Mouse (Mus musculus) thymus, adult 2 months (tissue): Measurements from ENCODE around the gene Nhlh1.

ENCODE experiments used
- CTCF ChIP-seq: fragments of 200-500 bp; IDR thresholded peaks from 2 replicates; pipeline ENCODE4 v1.5.1; 2012; ENCODE audit warnings: mild to moderate bottlenecking, control low read depth, low read length, moderate library complexity, borderline replicate concordance; ENCODE audit not compliant: control insufficient read depth, poor library complexity, insufficient read depth; ENCODE audit errors: extremely low read depth
- POLR2A ChIP-seq: fragments of 200-500 bp; IDR thresholded peaks from 2 replicates; pipeline ENCODE4 v1.6.1; 2012; ENCODE audit warnings: mild to moderate bottlenecking, low read length, control low read depth, moderate library complexity; ENCODE audit not compliant: control insufficient read depth, poor library complexity, insufficient read depth; ENCODE audit errors: extremely low read depth

DNA sequence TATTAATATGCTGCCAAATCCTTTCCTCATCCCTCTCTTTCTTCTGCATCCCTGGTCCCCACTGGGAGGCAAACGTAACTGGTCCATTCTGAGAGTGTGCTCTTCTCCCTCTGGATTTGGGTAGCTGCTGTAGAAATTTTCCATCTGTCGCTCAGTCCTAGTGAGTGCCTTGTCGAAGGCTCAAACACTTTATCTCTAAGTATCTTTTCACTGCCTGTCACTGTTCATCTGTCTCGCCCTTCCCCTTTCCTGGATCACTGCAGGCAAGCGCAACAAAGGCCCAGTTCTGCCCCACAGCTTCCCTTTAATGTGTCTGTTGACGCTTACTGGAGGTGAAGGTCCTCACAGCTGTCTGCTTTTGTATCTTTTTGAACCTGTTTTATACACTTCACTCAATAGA, 37.8 kb upstream of the Nhlh1 start:
- TF ChIP-seq CTCF (no peak), POLR2A (no peak)
